Mouse (Mus musculus): ENCODE measurements around the gene Fam193a. TPM values are rescaled to one million over a fixed set of nuclear protein-coding genes. Genes with fewer than 3 reads are reported as not detected.

Gene Fam193a
- 118 and 130 TPM in 2 replicates for polyA plus RNA-seq (2012; rRNA removed)

GRCm38 (mm10) chr5:34369341-34370021 is at the start of gene Fam193a:
Gene Fam193a (plus strand): TSS chr5:34369933.
- peaks cover 11% of the 10 kb centered on the region for H3K4me1 ChIP-seq (replicated peaks; ENCODE audit: control insufficient read depth, insufficient read depth, low read length)
- WGBS = under 1% methylated on average over 64 of the region's 64 CpGs
- no peaks in the 10 kb centered on the region for H3K36me3 ChIP-seq (ENCODE audit: control insufficient read depth, insufficient read depth, low read length)
- H3K27ac ChIP-seq (ENCODE audit: control insufficient read depth, insufficient read depth, low read length) = peak within 1 kb of the TSS; percentile 12; the same call in 1 of the 2 replicates
- no peaks in the 10 kb centered on the region for H3K27me3 ChIP-seq (ENCODE audit: control insufficient read depth, insufficient read depth, low read length)
- TF ChIP-seq CTCF (IDR thresholded peaks at IDR 0.05; ENCODE audit: borderline replicate concordance, control insufficient read depth, extremely low read depth, insufficient read depth, low read length, poor library complexity) (0 out of 2 replicates have a peak, but pooled peaks have one; percentile 24), POLR2A (IDR thresholded peaks at IDR 0.05; ENCODE audit: control insufficient read depth, extremely low read depth, insufficient read depth, low read length, poor library complexity) (no peak)
- H3K4me3 ChIP-seq (ENCODE audit: control insufficient read depth, insufficient read depth, low read length) = peak within 1 kb of the TSS; percentile 91
- DNase-seq = peak; percentile 99

GRCm38 (mm10) chr5:34321236-34321635 is 48.5 kb upstream of the Fam193a start:
- H3K27ac ChIP-seq (ENCODE audit: control insufficient read depth, insufficient read depth, low read length) = no peak overlapping the region
- peak; percentile 40 for DNase-seq
- no peaks in the 10 kb centered on the region for H3K27me3 ChIP-seq (ENCODE audit: control insufficient read depth, insufficient read depth, low read length)
- 18% methylated on average over 4 of the region's 4 CpGs for WGBS
- peaks cover 5% of the 10 kb centered on the region for H3K4me1 ChIP-seq (replicated peaks; ENCODE audit: control insufficient read depth, insufficient read depth, low read length)
- H3K36me3 ChIP-seq (ENCODE audit: control insufficient read depth, insufficient read depth, low read length) = no peaks in the 10 kb centered on the region
- TF ChIP-seq CTCF (IDR thresholded peaks at IDR 0.05; ENCODE audit: borderline replicate concordance, control insufficient read depth, extremely low read depth, insufficient read depth, low read length, poor library complexity) (no peak), POLR2A (IDR thresholded peaks at IDR 0.05; ENCODE audit: control insufficient read depth, extremely low read depth, insufficient read depth, low read length, poor library complexity) (no peak)
- no peak overlapping the region for H3K4me3 ChIP-seq (ENCODE audit: control insufficient read depth, insufficient read depth, low read length)

- H3K36me3 ChIP-seq (ENCODE audit: control insufficient read depth, insufficient read depth, low read length) = no peaks in the 10 kb centered on the region
- DNase-seq = no peak
- peaks cover 5% of the 10 kb centered on the region for H3K4me1 ChIP-seq (replicated peaks; ENCODE audit: control insufficient read depth, insufficient read depth, low read length)
- TF ChIP-seq CTCF (IDR thresholded peaks at IDR 0.05; ENCODE audit: borderline replicate concordance, control insufficient read depth, extremely low read depth, insufficient read depth, low read length, poor library complexity) (no peak), POLR2A (IDR thresholded peaks at IDR 0.05; ENCODE audit: control insufficient read depth, extremely low read depth, insufficient read depth, low read length, poor library complexity) (no peak)
- H3K27ac ChIP-seq (ENCODE audit: control insufficient read depth, insufficient read depth, low read length) = no peak overlapping the region
- H3K4me3 ChIP-seq (ENCODE audit: control insufficient read depth, insufficient read depth, low read length) = no peak overlapping the region
- no peaks in the 10 kb centered on the region for H3K27me3 ChIP-seq (ENCODE audit: control insufficient read depth, insufficient read depth, low read length)
Measured at GRCm38 (mm10) chr5:34325286-34325685, 44.4 kb upstream of the Fam193a start.

- Histone ChIP-seq H3K4me3 (ENCODE audit: control insufficient read depth, insufficient read depth, low read length) (no peak overlapping the region), H3K36me3 (ENCODE audit: control insufficient read depth, insufficient read depth, low read length) (no peaks in the 10 kb centered on the region), H3K27me3 (ENCODE audit: control insufficient read depth, insufficient read depth, low read length) (no peaks in the 10 kb centered on the region), H3K4me1 (replicated peaks; ENCODE audit: control insufficient read depth, insufficient read depth, low read length) (peaks cover 2% of the 10 kb centered on the region), H3K27ac (ENCODE audit: control insufficient read depth, insufficient read depth, low read length) (no peak overlapping the region)
- 49% methylated on average over 4 of the region's 4 CpGs for WGBS
- TF ChIP-seq CTCF (IDR thresholded peaks at IDR 0.05; ENCODE audit: borderline replicate concordance, control insufficient read depth, extremely low read depth, insufficient read depth, low read length, poor library complexity) (no peak), POLR2A (IDR thresholded peaks at IDR 0.05; ENCODE audit: control insufficient read depth, extremely low read depth, insufficient read depth, low read length, poor library complexity) (no peak)
- no peak for DNase-seq
Measured at GRCm38 (mm10) chr5:34326249-34326691, 43.5 kb upstream of the Fam193a start.

GRCm38 (mm10) chr5:34326875-34327576 is 42.7 kb upstream of the Fam193a start:
- WGBS = 75% methylated on average over 31 of the region's 31 CpGs
- peak; percentile 46 for DNase-seq
- no peak for TF ChIP-seq CTCF (IDR thresholded peaks at IDR 0.05; ENCODE audit: borderline replicate concordance, control insufficient read depth, extremely low read depth, insufficient read depth, low read length, poor library complexity)
- TF ChIP-seq POLR2A (IDR thresholded peaks at IDR 0.05; ENCODE audit: control insufficient read depth, extremely low read depth, insufficient read depth, low read length, poor library complexity) = no peak
- 0 out of 2 replicates have a peak overlapping the region, but pooled peaks have one; percentile 3 for H3K4me3 ChIP-seq (ENCODE audit: control insufficient read depth, insufficient read depth, low read length)
- H3K27ac ChIP-seq (ENCODE audit: control insufficient read depth, insufficient read depth, low read length) = no peak overlapping the region
- H3K36me3 ChIP-seq (ENCODE audit: control insufficient read depth, insufficient read depth, low read length) = no peaks in the 10 kb centered on the region
- no peaks in the 10 kb centered on the region; the same call in 1 of the 2 replicates for H3K4me1 ChIP-seq (replicated peaks; ENCODE audit: control insufficient read depth, insufficient read depth, low read length)
- H3K27me3 ChIP-seq (ENCODE audit: control insufficient read depth, insufficient read depth, low read length) = no peaks in the 10 kb centered on the region

GRCm38 (mm10) chr5:34330136-34330535 is 39.6 kb upstream of the Fam193a start:
- no peak for DNase-seq
- TF ChIP-seq POLR2A (IDR thresholded peaks at IDR 0.05; ENCODE audit: control insufficient read depth, extremely low read depth, insufficient read depth, low read length, poor library complexity) (no peak), CTCF (IDR thresholded peaks at IDR 0.05; ENCODE audit: borderline replicate concordance, control insufficient read depth, extremely low read depth, insufficient read depth, low read length, poor library complexity) (no peak)
- no peaks in the 10 kb centered on the region for H3K36me3 ChIP-seq (ENCODE audit: control insufficient read depth, insufficient read depth, low read length)
- H3K27me3 ChIP-seq (ENCODE audit: control insufficient read depth, insufficient read depth, low read length) = no peaks in the 10 kb centered on the region
- no peak overlapping the region for H3K4me3 ChIP-seq (ENCODE audit: control insufficient read depth, insufficient read depth, low read length)
- WGBS = 86% methylated on average over 2 of the region's 2 CpGs
- H3K4me1 ChIP-seq (replicated peaks; ENCODE audit: control insufficient read depth, insufficient read depth, low read length) = no peaks in the 10 kb centered on the region; the same call in 1 of the 2 replicates
- H3K27ac ChIP-seq (ENCODE audit: control insufficient read depth, insufficient read depth, low read length) = no peak overlapping the region

All from thymus, adult 2 months (tissue).